Mouse (Mus musculus) activated CD4-positive, CD25-positive, alpha-beta regulatory T cell, adult 4 months (primary cell): ENCODE measurements at regions not wholly inside any gene's neighbourhood (a gene's known extent, or its start where the extent isn't known, plus 50 kb on each side); places are given as distances from the start of the nearest gene placed in this dataset.

ENCODE experiments used
- ATAC-seq: one replicate; pipeline ENCODE4 v1.8.0; 2017

DNA sequence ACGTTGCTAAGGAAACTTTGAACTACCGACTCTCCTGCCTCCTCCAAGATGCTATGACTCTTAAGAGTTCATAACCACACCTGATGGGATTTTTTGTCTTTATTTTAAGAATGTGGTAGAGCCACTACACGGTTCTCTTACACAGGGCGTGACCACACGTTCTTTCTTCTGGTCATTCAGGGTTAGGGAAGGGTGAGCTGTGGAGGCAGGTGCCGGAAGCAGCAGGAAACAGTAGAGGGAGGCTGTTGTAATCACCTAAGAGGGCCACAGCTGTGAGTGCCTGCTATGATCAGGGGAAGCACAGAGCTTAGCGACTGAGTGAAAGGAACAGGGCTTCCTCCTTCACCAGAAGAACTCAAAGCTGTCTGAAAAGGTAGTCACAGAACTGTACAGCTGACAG is 50.6 kb upstream of the Larp1 start:
- peak; percentile 15 for ATAC-seq

GRCm38 (mm10) chr11:57956909-57957308 is 52.0 kb upstream of the Larp1 start:
- ATAC-seq, result no peak

DNA sequence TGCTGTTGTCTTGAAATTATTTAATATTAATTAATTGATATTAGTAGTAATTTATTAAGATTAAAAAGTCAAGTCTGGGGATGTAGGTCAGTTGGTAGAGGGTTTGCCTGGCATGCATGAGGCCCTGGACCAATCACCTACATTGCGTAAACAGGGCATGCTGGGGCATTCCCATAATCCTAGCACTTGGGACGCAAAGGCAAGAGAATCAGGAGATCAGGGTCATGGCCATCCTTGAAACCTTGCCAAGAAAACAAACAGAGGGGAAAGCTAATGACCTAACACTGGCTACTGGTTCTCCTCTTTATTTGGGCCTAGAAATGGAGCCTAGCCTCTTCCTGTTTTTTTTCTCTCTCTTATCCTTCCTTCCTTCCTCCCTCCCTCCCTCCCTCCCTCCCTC is 52.8 kb upstream of the Larp1 start:
- ATAC-seq, result no peak

GRCm38 (mm10) chr11:57955476-57955875 is 53.4 kb upstream of the Larp1 start:
- no peak for ATAC-seq

GRCm38 (mm10) chr11:57954510-57955184 is 54.2 kb upstream of the Larp1 start:
- peak; percentile 24 for ATAC-seq

DNA sequence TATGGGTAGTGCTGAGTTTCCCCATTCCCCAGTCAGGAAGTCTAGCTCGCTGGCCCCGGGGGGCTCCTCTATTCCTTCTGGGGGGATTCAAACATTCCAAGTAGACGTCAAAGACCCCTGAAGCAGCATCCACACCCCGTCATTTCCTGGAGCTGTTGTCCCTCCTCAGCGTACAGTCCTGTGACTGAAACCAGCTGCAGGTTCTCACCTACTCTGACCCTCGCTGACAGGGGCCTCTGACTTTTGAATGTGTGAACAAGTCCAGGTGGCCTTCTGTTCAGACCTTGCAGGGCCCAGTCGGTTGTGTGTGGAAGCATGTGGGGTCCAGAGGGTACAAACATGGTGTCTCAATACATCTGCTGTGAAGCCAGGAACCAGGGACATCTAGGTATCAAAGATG is 55.2 kb upstream of the Larp1 start:
- no peak for ATAC-seq

DNA sequence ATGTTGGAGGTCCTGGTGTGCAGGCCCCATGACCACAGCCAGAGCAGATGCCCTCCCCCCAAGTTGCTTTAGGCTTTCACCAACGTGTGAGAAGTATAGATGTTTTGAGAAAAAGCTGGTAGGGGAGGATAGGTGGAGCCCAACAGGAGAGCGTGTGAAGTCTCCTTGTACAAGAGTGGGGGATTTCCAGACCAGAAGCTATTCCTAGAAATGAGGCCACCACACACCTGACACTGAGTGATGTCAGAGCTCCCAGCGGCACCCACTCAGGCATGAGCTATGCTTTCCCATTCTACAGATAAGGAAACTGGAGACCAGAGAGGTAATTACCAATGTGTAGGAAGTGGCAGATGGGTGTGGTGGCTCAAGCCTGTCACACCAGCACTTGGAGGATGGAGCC is 56.2 kb upstream of the Larp1 start:
- peak; percentile 74 for ATAC-seq

DNA sequence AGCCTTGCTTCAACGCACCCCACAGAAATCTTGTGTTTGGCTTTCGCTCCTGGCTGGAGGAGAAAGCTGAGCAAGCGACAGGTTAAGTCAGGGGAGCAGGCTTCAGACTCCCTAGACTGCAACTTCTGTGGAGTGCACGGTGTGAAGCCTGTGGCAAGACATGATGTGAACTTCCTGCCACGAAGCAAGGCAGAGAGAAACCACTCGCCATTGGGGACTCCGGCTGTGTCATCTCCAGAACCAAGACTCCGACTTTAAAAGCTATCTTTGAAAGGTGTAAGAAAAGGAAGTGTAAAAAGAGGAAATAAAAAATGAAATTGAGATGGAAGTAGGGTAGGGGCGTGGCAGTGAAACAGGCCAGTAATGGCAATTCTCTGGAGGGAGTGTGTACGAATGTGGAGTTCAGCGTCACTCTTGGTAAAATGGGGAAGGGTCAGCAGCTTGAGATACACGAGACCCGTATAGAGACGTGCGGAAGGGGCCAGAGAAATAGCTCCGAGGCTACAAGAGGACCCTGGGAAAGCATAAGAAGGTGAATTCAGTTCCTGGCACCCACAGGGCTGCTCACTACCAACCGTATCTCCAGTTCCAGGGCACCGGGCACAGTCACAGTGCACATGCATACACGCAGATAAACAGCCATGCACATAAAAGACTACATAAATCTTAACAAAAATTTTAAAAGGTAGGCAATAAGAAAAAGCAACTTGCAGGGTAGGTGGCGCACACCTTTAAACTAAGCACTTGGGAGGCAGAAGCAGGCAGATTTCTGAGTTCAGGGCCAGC is 57.1 kb upstream of the Larp1 start:
- peak; percentile 45 for ATAC-seq

GRCm38 (mm10) chr11:57950989-57951388 is 57.9 kb upstream of the Larp1 start:
- ATAC-seq, result peak; percentile 17

GRCm38 (mm10) chr11:57949067-57949466 is 59.8 kb upstream of the Larp1 start:
- ATAC-seq, result no peak

DNA sequence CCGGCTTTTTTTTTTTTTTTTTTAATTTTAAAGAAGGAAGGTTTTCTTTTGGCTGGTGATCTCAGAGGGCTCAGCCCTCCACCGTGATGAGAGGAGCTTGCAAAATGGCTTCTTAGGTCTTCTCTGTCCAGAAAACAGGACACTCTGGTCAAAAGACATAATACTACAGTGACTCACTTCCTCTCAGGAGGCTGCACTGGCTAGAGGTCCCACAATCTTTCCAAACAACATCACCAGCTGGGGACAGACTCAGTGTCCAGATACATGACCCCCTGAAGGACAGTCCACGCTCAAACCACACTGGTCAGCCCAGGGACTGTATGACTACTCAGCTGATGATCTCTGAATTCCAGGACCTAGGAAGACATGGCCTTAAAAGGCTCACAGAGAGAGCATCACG is 61.5 kb upstream of the Larp1 start:
- no peak for ATAC-seq

- peak; percentile 68 for ATAC-seq
These were observed 74.4 kb upstream of the Larp1 start for GRCm38 (mm10) chr11:57934391-57934850.

DNA sequence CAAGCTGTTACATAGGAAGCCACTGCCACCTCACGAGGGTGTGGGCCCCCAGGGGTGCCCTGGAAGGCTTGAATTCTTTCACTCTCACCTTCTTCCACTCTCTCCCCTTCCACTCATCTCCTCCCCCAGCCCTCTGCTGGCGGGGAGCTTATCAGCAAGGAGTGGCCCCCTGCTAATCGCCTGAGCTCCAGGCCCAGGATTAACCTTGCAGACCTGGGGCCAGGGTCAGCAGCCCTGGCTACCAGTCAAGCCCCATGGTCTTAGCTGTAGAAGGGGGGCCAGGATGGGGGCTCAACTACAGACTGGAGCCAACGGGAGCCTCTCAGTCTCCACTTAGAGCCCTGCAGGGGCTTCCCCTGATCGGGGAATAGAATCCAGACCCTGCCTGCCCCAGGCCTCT is 75.8 kb upstream of the Larp1 start:
- ATAC-seq, result no peak

GRCm38 (mm10) chr11:57929506-57929905 is 79.4 kb upstream of the Larp1 start:
- ATAC-seq, result no peak

DNA sequence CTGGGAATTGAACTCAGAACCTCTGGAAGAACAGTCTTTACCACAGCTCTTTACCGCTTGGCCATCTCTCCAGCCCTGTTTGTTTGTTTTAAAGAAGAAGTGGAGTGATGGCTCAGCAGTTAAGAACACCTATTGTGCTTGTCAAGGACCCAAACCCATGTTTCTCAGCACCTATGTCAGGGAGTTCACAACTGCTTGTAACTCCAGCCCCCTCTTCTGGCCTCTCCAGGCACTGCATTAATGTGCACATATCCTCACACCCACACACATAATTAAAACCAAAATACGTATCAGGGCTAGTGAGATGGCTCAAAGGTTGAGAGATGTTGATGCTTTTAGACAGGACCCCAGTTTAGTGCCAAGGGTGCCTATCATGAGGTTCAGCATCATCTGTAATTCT is 87.6 kb upstream of the Hand1 start:
- no peak for ATAC-seq

- no peak for ATAC-seq
These were observed 85.9 kb upstream of the Hand1 start for GRCm38 (mm10) chr11:57918447-57919059.

GRCm38 (mm10) chr11:57917974-57918373 is 85.4 kb upstream of the Hand1 start:
- ATAC-seq, result no peak

DNA sequence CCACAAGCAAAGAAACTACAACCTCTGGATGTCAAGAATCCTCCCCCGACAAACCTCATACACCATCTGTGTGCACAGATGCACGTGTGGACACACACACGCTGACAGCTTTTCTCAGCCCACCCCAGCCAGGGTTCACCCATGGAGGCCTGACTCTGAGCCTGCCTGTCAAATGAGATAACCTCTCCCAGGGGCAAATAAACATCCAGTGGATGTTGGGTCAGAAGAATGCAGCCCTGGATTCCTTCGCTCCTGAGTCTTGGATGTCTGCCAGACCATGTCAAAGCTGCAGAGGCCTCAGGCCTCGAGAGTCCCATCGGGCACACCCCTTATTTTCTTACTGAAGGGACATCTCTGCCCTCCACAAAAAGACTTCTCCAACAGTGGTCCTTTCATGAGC is 83.4 kb upstream of the Hand1 start:
- no peak for ATAC-seq

DNA sequence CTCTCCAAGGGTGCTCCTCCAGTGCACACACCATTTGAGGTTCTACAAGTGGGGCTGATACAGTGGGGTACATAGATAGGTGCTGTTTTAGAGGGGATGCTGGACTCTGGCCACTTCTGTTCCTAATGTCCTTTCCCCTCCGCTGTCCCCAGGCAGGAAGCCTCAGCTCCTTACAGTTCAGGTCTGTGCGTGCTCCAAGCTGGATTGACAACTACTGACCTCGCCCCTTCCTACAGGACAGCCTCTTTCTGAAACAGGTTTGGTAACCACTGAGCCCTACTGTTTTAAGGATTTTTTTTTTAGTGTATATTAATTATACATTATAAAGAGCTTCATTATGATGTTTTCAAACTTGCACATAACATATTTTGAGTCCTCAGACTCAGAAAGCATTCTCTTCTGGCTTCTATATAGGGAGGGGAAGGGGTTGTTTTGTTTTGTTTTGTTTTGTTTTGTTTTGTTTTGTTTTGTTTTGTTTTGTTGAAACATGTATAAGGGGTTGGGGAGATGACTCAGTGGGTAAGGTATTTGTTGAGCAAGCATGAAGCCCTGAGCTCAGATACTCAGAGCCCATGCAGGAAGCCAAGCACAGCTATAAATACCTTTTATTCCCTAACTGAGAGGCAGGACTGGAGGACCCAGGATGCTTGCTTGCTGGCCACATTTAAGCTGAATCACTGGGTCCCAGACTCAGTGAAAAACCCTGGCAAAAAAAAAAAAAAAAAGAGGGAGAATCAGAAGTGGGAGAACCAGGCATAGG is 81.4 kb upstream of the Hand1 start:
- ATAC-seq, result no peak

- ATAC-seq, result no peak
These were observed 80.5 kb upstream of the Hand1 start for GRCm38 (mm10) chr11:57913020-57913699.

DNA sequence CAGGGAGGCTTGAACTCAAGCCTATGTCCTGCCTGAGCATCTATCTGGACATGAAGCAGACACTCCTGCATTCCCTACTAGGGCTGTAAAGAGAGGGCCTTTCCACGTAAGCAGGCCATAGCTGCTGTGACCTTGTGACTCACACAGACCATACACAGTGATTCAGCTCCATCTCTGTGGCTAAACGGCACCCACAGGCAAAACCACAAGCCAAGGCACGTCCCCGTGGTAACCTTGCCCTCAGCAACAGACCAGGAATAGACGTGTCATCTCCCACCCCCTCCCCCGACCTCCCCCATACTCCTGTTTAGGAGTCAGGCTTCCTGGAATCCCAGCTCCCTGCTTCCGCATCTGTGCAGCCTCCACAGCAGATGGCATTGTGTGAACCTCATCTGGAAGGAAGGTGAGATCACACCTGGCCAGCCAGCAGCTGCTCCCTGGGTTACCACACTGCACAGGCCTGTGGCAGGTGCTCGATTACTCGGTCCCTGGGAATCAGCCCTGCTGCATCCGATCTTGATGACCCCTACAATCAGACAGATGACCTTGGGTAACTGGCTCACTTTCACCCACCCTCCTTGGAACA is 79.2 kb upstream of the Hand1 start:
- no peak for ATAC-seq

DNA sequence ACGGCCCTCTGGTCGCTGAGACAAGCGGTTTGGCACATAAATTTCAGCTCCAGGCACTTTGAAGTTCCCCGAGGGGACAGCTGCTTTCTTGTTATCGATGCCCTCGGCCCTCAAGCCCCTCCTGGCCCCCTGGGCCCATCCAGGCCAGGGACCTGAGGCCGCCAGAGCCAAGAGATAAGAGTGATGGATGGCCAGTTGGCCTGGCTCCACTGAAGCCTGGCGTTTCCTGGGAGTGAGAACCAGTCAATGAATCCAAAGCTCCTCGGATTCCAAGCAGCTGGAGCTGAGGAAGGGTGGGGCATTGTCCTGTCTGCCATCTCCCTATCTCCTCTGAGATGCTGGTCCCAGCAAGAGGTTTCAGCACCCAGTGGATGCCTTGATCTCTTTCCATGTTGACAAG is 71.6 kb upstream of the Hand1 start:
- no peak for ATAC-seq
